Mouse (Mus musculus) yolk sac, embryonic 10.5 days (tissue): ENCODE measurements around the gene Olfr1164.

Experiments
- DNase-seq: peaks from one replicate; pipeline ENCODE4 v3.0.0-alpha.2; 2017; ENCODE audit warnings: low spot score

Gene Olfr1164

DNA sequence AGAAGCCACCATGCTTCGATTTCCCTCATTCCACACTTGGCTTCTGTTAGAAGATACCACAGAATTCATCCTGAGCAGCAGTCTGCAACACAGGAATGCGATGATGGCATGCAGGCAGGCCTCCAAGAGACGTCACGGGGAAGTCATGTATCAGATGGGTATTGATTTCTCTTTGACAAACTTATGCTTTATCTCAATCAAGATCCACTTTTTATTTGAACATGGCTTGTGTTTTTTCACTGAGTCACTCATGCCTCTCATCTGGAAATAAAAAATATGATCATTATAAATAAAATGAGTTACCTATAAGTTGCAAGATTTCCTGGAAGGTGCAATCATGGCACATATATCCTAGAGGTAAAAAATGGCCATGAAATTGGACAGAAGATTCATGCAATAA, at the start of gene Olfr1164:
Gene Olfr1164, minus strand, starts transcription at position 101 of the 400 bp plus-strand sequence.
- no peak for DNase-seq

DNA sequence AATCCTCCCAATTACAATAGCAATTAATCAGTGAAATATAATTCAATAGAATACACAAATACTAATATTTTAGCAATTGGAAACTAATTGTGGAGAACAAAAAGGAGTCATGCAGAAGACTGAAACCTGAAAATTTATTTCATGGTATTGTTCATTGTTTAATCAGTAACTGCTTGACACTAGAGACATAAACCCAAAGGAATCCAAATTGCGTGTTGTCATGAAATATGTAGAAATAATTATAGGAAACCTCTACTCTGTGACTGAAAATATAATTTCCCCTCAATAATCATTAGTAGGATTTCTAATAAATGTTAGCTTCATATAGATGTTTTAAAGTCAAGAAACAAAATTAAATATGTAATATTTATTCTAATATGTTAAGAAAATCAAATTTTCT, 34.4 kb upstream of the Olfr1164 start, which contains the start of gene Olfr1166:
Gene Olfr1166, minus strand, starts transcription at position 101 of the 400 bp plus-strand sequence.
- no peak for DNase-seq

GRCm38 (mm10) chr2:88071730-88072129, 22.0 kb downstream of the Olfr1164 start, which contains the start of gene Olfr1163:
Gene Olfr1163 (minus strand): TSS chr2:88071830.
- no peak for DNase-seq

- DNase-seq, result no peak
Measured at GRCm38 (mm10) chr2:88063587-88063986, 30.2 kb downstream of the Olfr1164 start.

DNA sequence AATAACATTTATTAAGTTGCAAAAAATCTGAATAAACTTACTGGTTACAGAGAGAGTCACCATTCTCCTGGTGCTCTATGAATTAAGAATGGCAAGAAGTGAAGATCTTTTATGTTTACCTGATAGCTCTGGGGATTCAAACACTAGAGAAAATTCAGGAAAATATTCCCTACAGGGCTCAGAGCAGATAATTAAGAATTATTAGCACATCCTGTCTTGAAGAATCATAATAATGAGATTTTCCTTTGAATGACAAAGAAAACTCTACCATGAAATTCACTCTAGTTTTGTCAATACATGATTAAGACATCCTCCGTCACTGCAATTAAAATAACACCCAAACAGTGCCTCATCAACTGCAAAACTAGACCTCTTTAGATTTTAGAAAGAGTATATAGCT, 42.7 kb downstream of the Olfr1164 start, which contains the start of gene Olfr1162:
Gene Olfr1162, minus strand, starts transcription at position 101 of the 400 bp plus-strand sequence.
- DNase-seq, result no peak
